Mouse (Mus musculus) inflammation-experienced regulatory T-cells, adult 16 weeks (primary cell): Measurements from ENCODE around the gene Arl2bp. TPM values are rescaled to one million over a fixed set of nuclear protein-coding genes. Genes with fewer than 3 reads are reported as not detected.

Experiments used
- polyA plus RNA-seq: library from polyadenylated mRNA; unstranded; fragments of 100-300 nt; shearing (Covaris generic); gene quantifications from one replicate; pipeline ENCODE4 v1.2.1, GENCODE M21; 2017

The Arl2bp gene
- polyA plus RNA-seq, result 42.7 TPM

GRCm38 (mm10) chr8:94666456-94667308, at the start of gene Arl2bp:
Arl2bp (plus strand) TSS chr8:94666600.

GRCm38 (mm10) chr8:94695994-94696384, 29.6 kb downstream of the Arl2bp start, which contains the start of gene Pllp:
Pllp (minus strand) TSS chr8:94696278.

Other genes with a start within 250 kb of the Arl2bp start
- 308 TPM for gene Nlrc5, start 232.2 kb upstream of the Arl2bp start, polyA plus RNA-seq
- gene Cpne2, start 133.6 kb upstream of the Arl2bp start, polyA plus RNA-seq, result 0.32 TPM
- 82.2 TPM for gene Rspry1, start 64.7 kb upstream of the Arl2bp start, polyA plus RNA-seq
- 94.1 TPM for gene Fam192a, start 64.6 kb upstream of the Arl2bp start, polyA plus RNA-seq
- not detected for gene Pllp, start 29.7 kb downstream of the Arl2bp start, polyA plus RNA-seq
- not detected for gene Ccl22, start 79.0 kb downstream of the Arl2bp start, polyA plus RNA-seq
- gene Cx3cl1, start 105.4 kb downstream of the Arl2bp start, polyA plus RNA-seq, result 1.1 TPM
- gene Ccl17, start 143.9 kb downstream of the Arl2bp start, polyA plus RNA-seq, result not detected
- 81.1 TPM for gene Coq9, start 171.7 kb downstream of the Arl2bp start, polyA plus RNA-seq
- 101 TPM for gene Ciapin1, start 171.8 kb downstream of the Arl2bp start, polyA plus RNA-seq
- 117 TPM for gene Polr2c, start 190.8 kb downstream of the Arl2bp start, polyA plus RNA-seq
- gene Dok4, start 209.7 kb downstream of the Arl2bp start, polyA plus RNA-seq, result 3.1 TPM